Mouse (Mus musculus) heart, adult 9 months (tissue): ENCODE measurements at regions not wholly inside any gene's neighbourhood (a gene's known extent, or its start where the extent isn't known, plus 50 kb on each side); places are given as distances from the start of the nearest gene placed in this dataset.
A peak's percentile ranks its signal among the peaks of the same experiment; 100 is the strongest.

Experiments
- DNase-seq, 2 experiments: peaks; one replicate each; pipeline ENCODE4 v3.0.0; 2022; ENCODE audit warnings: low spot score in 2 of 2

DNA sequence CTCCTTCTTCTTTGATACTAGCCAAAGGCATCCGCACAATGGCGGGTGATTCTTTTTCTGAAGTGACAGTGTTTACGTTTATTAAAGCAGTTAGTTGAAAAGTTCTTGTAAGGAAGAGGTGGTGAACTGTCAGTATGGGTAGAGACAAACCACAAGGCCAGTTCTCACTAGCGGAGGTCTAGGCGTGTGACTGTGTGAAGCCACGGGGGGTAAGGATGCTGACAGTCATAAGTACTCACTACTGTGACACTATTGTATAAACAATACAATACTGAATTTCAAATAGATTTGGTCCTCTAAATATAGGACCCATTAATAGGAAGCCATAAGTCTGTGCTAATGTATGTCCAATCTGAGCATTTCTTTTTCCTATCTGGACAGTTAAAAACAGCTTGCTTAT is 161.9 kb downstream of the Cxcl12 start:
- no peak for DNase-seq

DNA sequence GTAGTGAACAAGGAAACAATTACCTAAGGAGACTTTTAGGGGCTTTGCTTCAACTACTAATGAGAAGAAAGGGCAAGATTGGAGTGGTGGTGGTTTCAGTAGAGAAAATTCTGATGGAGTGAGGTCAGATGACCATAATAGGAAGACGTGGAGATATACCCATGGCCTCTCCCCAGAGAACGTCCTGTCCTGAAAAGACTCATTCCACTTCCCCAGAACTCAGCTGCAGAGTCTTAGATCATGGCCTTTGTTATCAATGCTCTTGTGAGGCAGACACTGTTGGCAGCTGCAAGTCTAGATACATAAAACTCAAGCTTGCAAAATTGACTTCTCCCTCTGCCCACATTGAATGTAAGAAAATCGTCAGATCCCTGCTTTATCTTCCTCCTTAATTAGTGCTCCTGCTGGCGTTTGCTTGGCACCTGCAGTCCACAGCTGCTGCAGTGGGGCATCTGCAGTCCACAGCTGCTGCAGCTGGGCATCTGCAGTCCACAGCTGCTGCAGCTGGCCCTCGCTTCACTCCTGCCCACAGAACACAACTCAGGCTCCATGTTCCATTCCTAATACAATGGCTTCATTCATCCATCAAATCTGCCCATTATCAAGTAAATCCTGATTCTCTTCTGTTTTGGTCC is 162.5 kb downstream of the Cxcl12 start:
- peak; percentile 24 to 36 for DNase-seq

DNA sequence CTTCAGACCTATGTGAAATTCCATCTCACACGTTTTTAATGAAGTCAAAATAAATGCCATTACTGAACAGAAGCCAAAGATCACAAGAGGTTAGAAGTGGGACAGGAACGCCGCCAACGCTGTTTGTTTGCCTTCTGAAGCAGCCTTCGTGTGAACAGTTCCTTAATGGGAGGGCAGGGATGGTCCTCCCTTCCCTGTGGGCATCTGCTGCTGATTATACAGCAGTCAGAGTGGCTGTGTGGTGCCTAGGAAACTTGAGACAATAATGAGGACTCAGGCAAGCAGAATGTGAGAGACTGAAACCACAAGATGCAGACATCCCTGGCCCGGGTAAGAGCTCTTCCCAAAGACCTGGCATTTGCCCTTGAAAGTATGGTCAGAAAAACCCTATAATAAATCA is 164.3 kb downstream of the Cxcl12 start:
- DNase-seq: no peak

GRCm38 (mm10) chr6:117342123-117342522 is 173.8 kb downstream of the Cxcl12 start:
- no peak for DNase-seq

GRCm38 (mm10) chr6:117347356-117347755 is 179.0 kb downstream of the Cxcl12 start:
- peak; percentile 45 to 82 for DNase-seq

- no peak for DNase-seq
Observed at GRCm38 (mm10) chr6:117351846-117352245, 183.5 kb downstream of the Cxcl12 start.

GRCm38 (mm10) chr6:117353091-117353490 is 184.8 kb downstream of the Cxcl12 start:
- DNase-seq: peak; percentile 46 to 74

GRCm38 (mm10) chr6:117356101-117356500 is 187.8 kb downstream of the Cxcl12 start:
- no peak for DNase-seq

- peak; percentile 16 to 29 for DNase-seq
Observed at GRCm38 (mm10) chr6:117359401-117359800, 191.1 kb downstream of the Cxcl12 start.

DNA sequence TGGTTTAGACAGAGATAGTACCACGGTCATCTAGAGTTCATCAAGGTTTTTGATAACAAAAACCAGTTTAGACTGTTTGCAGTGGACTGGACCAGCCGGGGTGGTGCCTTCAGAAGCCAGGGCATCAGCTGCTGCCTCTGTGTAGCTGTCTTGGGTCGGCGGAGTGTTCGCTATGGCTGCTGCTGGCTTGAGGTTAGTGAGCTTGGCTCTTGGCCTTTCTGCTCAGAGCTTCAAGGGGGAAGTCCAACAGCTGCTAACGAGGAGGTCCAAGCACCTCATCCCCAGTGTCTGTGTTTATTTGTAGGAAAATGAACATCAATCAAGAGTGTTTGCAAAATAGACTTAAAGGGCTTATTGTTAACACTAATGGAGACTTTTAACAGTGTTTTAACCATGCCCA is 198.2 kb downstream of the Cxcl12 start:
- DNase-seq: no peak

GRCm38 (mm10) chr6:117375989-117376388 is 207.7 kb downstream of the Cxcl12 start:
- no peak for DNase-seq

GRCm38 (mm10) chr6:117379904-117380303 is 211.6 kb downstream of the Cxcl12 start:
- DNase-seq: peak in 1 of 2 experiments; percentile 27

GRCm38 (mm10) chr6:117390233-117390848 is 222.0 kb downstream of the Cxcl12 start:
- DNase-seq: peak; percentile 33 to 48

- no peak for DNase-seq
Observed at GRCm38 (mm10) chr6:117393480-117393879, 225.1 kb downstream of the Cxcl12 start.

GRCm38 (mm10) chr6:117405589-117406311 is 237.4 kb downstream of the Cxcl12 start:
- DNase-seq: no peak

GRCm38 (mm10) chr6:117406312-117406595 is 237.9 kb downstream of the Cxcl12 start:
- DNase-seq: no peak

DNA sequence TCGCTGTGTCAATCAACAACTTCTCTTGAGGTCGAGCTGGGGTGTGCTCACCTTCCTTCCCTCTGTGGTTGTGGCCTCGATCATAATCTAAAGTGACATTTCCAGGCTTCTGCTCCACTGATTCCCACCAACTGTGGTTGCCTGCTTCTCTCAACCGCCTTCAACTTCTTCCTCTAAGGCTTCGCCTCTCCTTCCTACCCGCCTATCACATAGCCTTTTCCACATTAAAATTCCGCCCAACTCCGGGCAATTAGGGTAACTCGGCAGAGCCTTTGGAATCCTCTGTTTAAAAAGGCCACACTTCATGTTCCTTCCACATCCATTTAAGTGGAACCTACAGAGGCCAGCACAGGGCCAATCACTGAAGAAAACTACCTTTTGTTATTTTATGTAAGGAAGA is 238.4 kb downstream of the Cxcl12 start:
- no peak for DNase-seq

DNA sequence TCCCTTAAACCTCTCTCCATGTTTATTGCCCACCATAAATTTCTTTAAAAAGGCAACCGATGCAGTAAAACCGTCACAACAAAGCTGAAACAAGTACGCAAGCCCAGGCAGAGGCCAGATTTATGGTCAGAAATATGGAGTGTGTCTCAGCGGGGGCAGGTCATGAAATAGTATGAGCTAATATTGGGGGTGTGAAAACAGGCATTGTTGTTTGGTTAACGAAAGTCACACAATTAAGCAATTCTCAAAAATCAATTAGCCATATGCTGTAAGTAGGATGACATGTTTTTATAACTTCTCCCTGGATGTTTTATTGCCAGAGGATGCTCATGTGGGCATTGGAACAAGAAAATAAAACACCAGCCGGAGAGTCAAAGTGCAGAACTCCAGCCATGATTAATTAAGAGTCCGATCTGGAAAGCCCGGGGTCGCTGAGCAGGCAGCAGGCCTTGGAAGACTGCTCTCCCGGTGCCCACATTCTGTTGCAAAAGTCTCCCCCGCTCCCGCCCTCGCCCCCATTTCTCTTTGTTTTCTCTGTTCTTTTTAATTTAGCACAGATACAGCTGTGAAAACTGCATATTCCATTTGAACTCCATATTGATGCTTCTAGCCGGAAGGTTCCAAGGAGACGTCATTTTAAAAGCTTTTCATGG is 239.0 kb downstream of the Cxcl12 start:
- no peak for DNase-seq

GRCm38 (mm10) chr6:117407953-117408352 is 239.6 kb downstream of the Cxcl12 start:
- DNase-seq: no peak

GRCm38 (mm10) chr6:117408971-117409783 is 240.8 kb downstream of the Cxcl12 start:
- DNase-seq: no peak

DNA sequence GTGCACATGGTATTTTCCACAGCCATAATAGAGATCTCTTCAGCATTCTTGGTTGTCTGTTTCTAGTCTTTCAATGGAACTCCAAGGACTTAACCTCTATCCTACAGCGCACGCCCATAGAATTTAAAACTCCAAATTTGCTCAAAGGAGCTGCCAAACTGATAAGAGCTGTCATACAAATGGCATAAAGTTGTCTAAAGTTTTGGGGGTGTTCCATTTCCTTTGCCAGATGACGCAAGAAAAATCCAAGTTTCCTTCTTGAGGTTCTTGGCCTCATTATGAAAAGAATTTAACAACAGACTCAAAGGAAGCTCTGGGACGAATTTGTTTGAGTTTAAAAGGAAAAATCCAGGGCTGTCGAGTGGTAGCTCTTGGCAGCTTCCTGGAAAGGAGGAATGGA is 246.6 kb downstream of the Cxcl12 start:
- DNase-seq: no peak

DNA sequence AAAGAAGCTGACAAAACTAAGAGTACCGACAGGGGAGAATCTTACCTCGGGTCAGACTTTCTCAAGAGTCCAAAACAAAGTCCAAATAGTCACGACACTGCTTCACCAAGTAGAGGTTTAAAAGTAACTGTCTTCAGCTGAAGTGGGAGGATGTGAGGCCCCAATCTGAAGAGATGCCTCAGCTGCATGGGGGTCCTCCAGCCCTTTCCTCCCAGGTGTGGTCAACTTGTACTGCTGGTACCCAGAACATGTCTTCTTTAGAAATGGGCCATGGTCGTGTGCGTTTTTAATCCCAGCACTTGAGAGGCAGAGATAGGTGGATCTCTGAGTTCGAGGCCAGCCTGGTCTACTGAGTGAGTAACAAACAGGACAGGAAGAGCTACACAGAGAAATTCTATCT is 247.6 kb downstream of the Cxcl12 start:
- DNase-seq: no peak
